Mouse (Mus musculus) cerebellum, adult 2 months (tissue): Measurements from ENCODE around the gene Arpc4.

Source experiments
- CTCF ChIP-seq: fragments of 200-500 bp; IDR thresholded peaks from 2 replicates; pipeline ENCODE4 v1.5.1; 2011; ENCODE audit warnings: low read depth, mild to moderate bottlenecking, control low read depth, low read length, moderate library complexity, borderline replicate concordance; ENCODE audit not compliant: insufficient read depth
- POLR2A ChIP-seq: fragments of 200-500 bp; IDR thresholded peaks from 2 replicates; pipeline ENCODE4 v1.6.1; 2011; ENCODE audit warnings: low read length, control low read depth, borderline replicate concordance; ENCODE audit not compliant: insufficient read depth

- TF ChIP-seq CTCF (no peak), POLR2A (no peak)
Measured at GRCm38 (mm10) chr6:113426696-113427095, 48.8 kb downstream of the Arpc4 start.
